Mouse (Mus musculus): ENCODE data around the gene Dpep2nb.

DNA sequence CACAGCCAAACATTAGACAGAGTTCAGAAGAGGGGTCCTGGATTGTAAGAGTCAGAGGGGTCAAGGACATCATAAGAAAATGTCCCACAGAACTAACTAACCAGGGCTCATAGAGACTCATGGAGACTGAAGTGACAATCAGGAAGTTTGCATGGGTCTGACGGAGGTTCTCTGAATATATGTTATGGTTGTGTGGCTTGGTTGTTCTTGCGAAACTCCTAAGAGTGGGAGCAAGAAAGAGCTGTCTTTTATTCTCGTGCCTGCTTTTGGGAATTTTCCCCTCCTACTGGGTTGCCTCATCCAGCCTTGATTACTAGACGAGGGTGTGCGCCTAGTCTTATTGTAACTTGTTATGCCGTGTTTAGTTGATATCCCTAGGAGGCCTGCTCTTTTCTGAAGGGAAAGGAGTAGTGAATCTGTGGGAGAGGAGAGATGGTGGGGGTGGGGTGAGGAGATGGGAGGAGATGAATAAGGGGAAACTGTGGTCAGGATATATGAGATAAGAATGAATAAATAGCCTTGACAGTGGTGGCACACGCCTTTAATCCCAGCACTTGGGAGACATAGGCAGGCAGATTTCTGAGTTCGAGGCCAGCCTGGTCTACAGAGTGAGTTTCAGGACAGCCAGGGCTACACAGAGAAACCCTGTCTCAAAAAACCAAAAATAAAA lies 1.1 kb downstream of the Dpep2nb start:
- TF ChIP-seq CTCF (IDR thresholded peaks at IDR 0.05; ENCODE audit: borderline replicate concordance, insufficient read depth, low read length) = no peak
- no peak for TF ChIP-seq POLR2A (IDR thresholded peaks at IDR 0.05; ENCODE audit: low read depth, low read length)

Measured in embryonic fibroblast, embryonic 13.5 days (primary cell).